Mouse (Mus musculus): ENCODE results near the gene Fam198b. TPM values are rescaled to one million over a fixed set of nuclear protein-coding genes. Genes with fewer than 3 reads are reported as not detected.

Fam198b gene
- total and polyA plus RNA-seq, 2 experiments from 2014 or later, result 1.8 to 3.1 TPM

DNA sequence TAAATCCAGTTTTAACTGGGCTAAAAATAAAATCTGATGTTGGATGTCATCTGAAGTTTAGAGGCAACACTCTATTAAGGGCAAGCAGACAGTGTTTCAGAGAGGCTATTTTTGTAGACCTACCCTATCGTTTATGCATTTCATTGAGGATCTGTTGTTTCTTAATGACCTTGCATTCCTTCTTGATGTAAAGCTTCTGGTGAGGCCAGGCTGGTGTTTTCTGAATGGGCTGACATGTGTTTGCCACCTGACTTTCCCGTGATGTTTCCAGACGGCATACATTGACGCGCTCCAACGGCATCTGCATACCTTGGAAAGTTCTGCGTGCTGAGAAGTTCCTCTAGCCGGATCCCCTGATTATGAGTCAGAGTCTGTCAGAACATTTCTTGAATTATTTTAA lies 104.9 kb downstream of the Fam198b start:
- H3K4me2 ChIP-seq (ENCODE audit: low read depth, low read length), result no peak overlapping the region
- DNase-seq (ENCODE audit: low spot score) (no peak), ATAC-seq (no peak)
- 78% methylated on average over 8 of the region's 8 CpGs for WGBS
- no peaks in the 10 kb centered on the region for H3K27me3 ChIP-seq (ENCODE audit: insufficient read depth, low read length)
- H3K4me3 ChIP-seq (ENCODE audit: low read length), result no peak overlapping the region
- no peaks in the 10 kb centered on the region for H3K9me3 ChIP-seq (ENCODE audit: low read length)
- H3K4me1 ChIP-seq (ENCODE audit: insufficient read depth, low read length), result no peaks in the 10 kb centered on the region
- no peak for TF ChIP-seq CTCF (IDR thresholded peaks at IDR 0.05; ENCODE audit: low read depth)
- H3K27ac ChIP-seq, result no peak overlapping the region
- no peak overlapping the region for H3K9ac ChIP-seq (replicated peaks; ENCODE audit: low read length)
- no peaks in the 10 kb centered on the region for H3K36me3 ChIP-seq (ENCODE audit: insufficient read depth, low read length)

DNA sequence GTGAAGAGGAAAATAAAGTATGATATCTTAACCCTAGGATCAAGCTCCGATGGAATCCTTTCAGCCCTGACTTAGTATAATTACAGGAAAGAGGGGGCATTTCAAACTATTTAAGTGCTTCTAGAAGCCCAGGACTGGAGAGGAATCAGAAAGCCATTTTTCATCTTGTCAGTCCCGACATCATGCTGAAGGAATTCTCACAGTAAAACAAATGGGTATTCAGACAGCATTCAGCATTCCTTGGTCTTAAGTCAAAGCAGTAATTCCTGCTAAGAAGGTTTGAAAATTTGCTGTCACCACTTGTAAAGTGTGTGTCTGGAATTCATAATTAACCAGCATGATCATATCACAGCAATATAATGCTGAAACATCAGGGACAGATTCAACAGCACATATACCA lies 105.6 kb downstream of the Fam198b start:
- no peaks in the 10 kb centered on the region for H3K9me3 ChIP-seq (ENCODE audit: low read length)
- DNase-seq (ENCODE audit: low spot score), result no peak
- no peaks in the 10 kb centered on the region for H3K36me3 ChIP-seq (ENCODE audit: insufficient read depth, low read length)
- no peak overlapping the region for H3K27ac ChIP-seq
- WGBS, result 43% methylated on average over 2 of the region's 2 CpGs
- no peak for ATAC-seq
- H3K27me3 ChIP-seq (ENCODE audit: insufficient read depth, low read length), result no peaks in the 10 kb centered on the region
- no peak overlapping the region for H3K9ac ChIP-seq (replicated peaks; ENCODE audit: low read length)
- no peak overlapping the region for H3K4me2 ChIP-seq (ENCODE audit: low read depth, low read length)
- H3K4me3 ChIP-seq (ENCODE audit: low read length), result no peak overlapping the region
- H3K4me1 ChIP-seq (ENCODE audit: insufficient read depth, low read length), result no peaks in the 10 kb centered on the region
- TF ChIP-seq CTCF (IDR thresholded peaks at IDR 0.05; ENCODE audit: low read depth), result no peak

DNA sequence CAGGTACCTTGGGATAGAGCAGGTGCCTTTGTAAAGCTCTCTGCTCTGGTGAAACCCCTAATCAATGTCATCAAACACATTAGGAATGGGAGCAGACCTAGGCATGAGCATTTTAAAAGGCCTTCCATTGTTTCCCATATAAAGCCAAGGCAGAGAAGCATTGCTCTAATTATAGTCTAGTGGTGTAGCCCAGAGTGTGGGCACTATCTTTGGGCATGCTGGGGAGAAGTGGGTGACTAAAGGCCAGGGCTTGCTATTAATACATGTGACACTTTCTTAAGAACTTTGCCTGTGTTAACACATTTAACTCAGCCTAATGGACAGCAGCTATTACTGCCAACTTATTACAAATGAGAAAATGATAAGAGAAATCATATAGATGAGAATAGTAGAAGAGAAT lies 106.1 kb downstream of the Fam198b start:
- H3K4me1 ChIP-seq (ENCODE audit: insufficient read depth, low read length), result no peaks in the 10 kb centered on the region
- no peak overlapping the region for H3K27ac ChIP-seq
- no peak for TF ChIP-seq CTCF (IDR thresholded peaks at IDR 0.05; ENCODE audit: low read depth)
- H3K4me2 ChIP-seq (ENCODE audit: low read depth, low read length), result no peak overlapping the region
- DNase-seq (ENCODE audit: low spot score), result no peak
- H3K36me3 ChIP-seq (ENCODE audit: insufficient read depth, low read length), result no peaks in the 10 kb centered on the region
- no peak overlapping the region for H3K9ac ChIP-seq (replicated peaks; ENCODE audit: low read length)
- H3K4me3 ChIP-seq (ENCODE audit: low read length), result no peak overlapping the region
- H3K27me3 ChIP-seq (ENCODE audit: insufficient read depth, low read length), result no peaks in the 10 kb centered on the region
- ATAC-seq, result no peak
- H3K9me3 ChIP-seq (ENCODE audit: low read length), result no peaks in the 10 kb centered on the region

- H3K4me1 ChIP-seq (ENCODE audit: insufficient read depth, low read length), result no peaks in the 10 kb centered on the region
- no peak overlapping the region for H3K9ac ChIP-seq (replicated peaks; ENCODE audit: low read length)
- no peaks in the 10 kb centered on the region for H3K9me3 ChIP-seq (ENCODE audit: low read length)
- DNase-seq (ENCODE audit: low spot score) (no peak), ATAC-seq (no peak)
- H3K36me3 ChIP-seq (ENCODE audit: insufficient read depth, low read length), result no peaks in the 10 kb centered on the region
- no peak for TF ChIP-seq CTCF (IDR thresholded peaks at IDR 0.05; ENCODE audit: low read depth)
- 85% methylated on average over 5 of the region's 5 CpGs for WGBS
- H3K4me2 ChIP-seq (ENCODE audit: low read depth, low read length), result no peak overlapping the region
- no peaks in the 10 kb centered on the region for H3K27me3 ChIP-seq (ENCODE audit: insufficient read depth, low read length)
- no peak overlapping the region for H3K4me3 ChIP-seq (ENCODE audit: low read length)
- no peak overlapping the region for H3K27ac ChIP-seq
Observed at GRCm38 (mm10) chr3:79994029-79994539, 109.8 kb downstream of the Fam198b start.

- no peak for ATAC-seq
- Histone ChIP-seq H3K9me3 (ENCODE audit: low read length) (no peaks in the 10 kb centered on the region), H3K27me3 (ENCODE audit: insufficient read depth, low read length) (no peaks in the 10 kb centered on the region), H3K4me1 (ENCODE audit: insufficient read depth, low read length) (no peaks in the 10 kb centered on the region), H3K4me3 (ENCODE audit: low read length) (no peak overlapping the region), H3K4me2 (ENCODE audit: low read depth, low read length) (no peak overlapping the region), H3K27ac (no peak overlapping the region), H3K9ac (replicated peaks; ENCODE audit: low read length) (no peak overlapping the region), H3K36me3 (ENCODE audit: insufficient read depth, low read length) (no peaks in the 10 kb centered on the region)
- no peak for TF ChIP-seq CTCF (IDR thresholded peaks at IDR 0.05; ENCODE audit: low read depth)
- 79% methylated on average over 6 of the region's 6 CpGs for WGBS
- no peak for DNase-seq (ENCODE audit: low spot score)
Observed at GRCm38 (mm10) chr3:79995726-79996125, 111.4 kb downstream of the Fam198b start.

Other genes with a start within 250 kb of the Fam198b start
- 0.63 and 1.0 TPM in 2 replicates for gene Rxfp1, start 146.7 kb upstream of the Fam198b start, total RNA-seq (2014; rRNA removed)
- 0.20 and 0.40 TPM in 2 replicates for gene Rxfp1, start 146.7 kb upstream of the Fam198b start, polyA plus RNA-seq (2015; fragmentation: Nextera tagmentation; extraction: Ambion mirVana)
- 2.6 and 2.7 TPM in 2 replicates for gene Tmem144, start 31.8 kb upstream of the Fam198b start, total RNA-seq (2014; rRNA removed)
- 3.1 and 3.2 TPM in 2 replicates for gene Tmem144, start 31.8 kb upstream of the Fam198b start, polyA plus RNA-seq (2015; fragmentation: Nextera tagmentation; extraction: Ambion mirVana)

Data from hindbrain, postnatal 0 days (tissue).